ENCODE assay signal across 31 mouse cellular contexts in the genomic region with DNA sequence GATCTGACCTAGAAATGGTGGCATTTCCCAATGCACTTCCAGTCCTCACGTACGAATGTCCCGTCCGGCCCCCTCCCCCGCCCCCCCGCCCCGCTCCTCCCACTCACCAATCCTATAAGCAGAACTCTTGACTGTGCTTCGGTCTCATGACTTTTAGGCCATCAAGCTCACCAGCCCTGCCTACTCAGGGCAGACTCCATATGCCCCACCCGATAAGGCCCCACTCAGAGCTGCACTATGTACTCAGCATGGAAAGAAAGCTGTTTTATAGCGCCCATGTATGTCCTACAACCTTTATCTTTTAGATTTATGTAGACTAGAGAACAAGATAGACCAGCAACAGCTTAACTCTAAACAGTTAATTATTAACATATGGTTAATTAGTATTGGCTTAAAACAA. TPM values are rescaled to one million over a fixed set of nuclear protein-coding genes. Genes with fewer than 3 reads are reported as not detected.
A peak's percentile ranks its signal among the peaks of the same experiment; 100 is the strongest.
DNase-seq lines count a peak whose midpoint lies in the region; ATAC-seq and TF ChIP-seq lines count a peak whose summit lies in the region.
"Had no signal": no experiment of that assay in that cellular context is flagged by ENCODE, and none has a peak within 500 bp of the region (broad histone marks: within the 10 kb centered on the region; RNA-seq: fewer than 3 reads in every experiment).

No protein-coding gene starts in this region.

- 69% methylated on average over 10 of the region's 10 CpGs for WGBS in kidney, embryonic 14.5 days
- 68% methylated on average over 10 of the region's 10 CpGs for WGBS in liver, postnatal 0 days (ENCODE audit: insufficient replicate concordance)
- 80% methylated on average over 10 of the region's 10 CpGs for WGBS in liver, embryonic 12.5 days (ENCODE audit: insufficient replicate concordance)
- WGBS in small intestine, adult 2 months: 22% methylated on average over 10 of the region's 10 CpGs

- H3K36me3 ChIP-seq in kidney, embryonic 14.5 days (ENCODE audit: control insufficient read depth, insufficient read depth, low read length): peaks cover 83% of the 10 kb centered on the region
- H3K36me3 ChIP-seq in liver, postnatal 0 days (replicated peaks; ENCODE audit: insufficient read depth, low read length): peaks cover 68% of the 10 kb centered on the region
- peaks cover 93% of the 10 kb centered on the region for H3K36me3 ChIP-seq in liver, embryonic 12.5 days
- H3K36me3 ChIP-seq in small intestine, adult 2 months (ENCODE audit: control insufficient read depth, insufficient read depth, low read length): peaks cover 77% of the 10 kb centered on the region

- no peak for DNase-seq in kidney, postnatal 4 days
- no peak for DNase-seq in liver, postnatal 0 days
- DNase-seq in cerebellum, adult 9-11 months: no peak
- DNase-seq in gastrocnemius, postnatal 36 days: no peak
- DNase-seq: adrenal gland, postnatal 10 days; cerebellum, adult 11 months; cerebellum, adult 9-10 months; embryo, embryonic 11 days; gastrocnemius, postnatal 14 days; heart, adult 18-20 months; heart, postnatal 4 days; layer of hippocampus, adult 9-11 months; retina, postnatal 1 day; right cerebral cortex, postnatal 14 days; spleen, adult 18-20 months; thymus, postnatal 25 days had no signal

- no peak overlapping the region for H3K4me3 ChIP-seq in kidney, embryonic 14.5 days (ENCODE audit: low read length)
- no peak overlapping the region for H3K4me3 ChIP-seq in liver, postnatal 0 days (ENCODE audit: low read depth, low read length)
- no peak overlapping the region for H3K4me3 ChIP-seq in liver, embryonic 12.5 days
- no peak overlapping the region for H3K4me3 ChIP-seq in small intestine, adult 2 months (ENCODE audit: low read depth, low read length)
- H3K4me3 ChIP-seq: embryonic facial prominence, embryonic 12.5 days; heart, embryonic 12.5 days; hindbrain, embryonic 13.5 days; limb, embryonic 12.5 days; midbrain, embryonic 10.5 days; midbrain, embryonic 15.5 days; neural tube, embryonic 15.5 days had no signal

- no peak overlapping the region for H3K9ac ChIP-seq in kidney, embryonic 14.5 days (ENCODE audit: low read depth, low read length)
- no peak overlapping the region for H3K9ac ChIP-seq in liver, postnatal 0 days (replicated peaks)
- H3K9ac ChIP-seq in liver, embryonic 12.5 days: no peak overlapping the region
- H3K9ac ChIP-seq: embryonic facial prominence, embryonic 12.5 days; heart, embryonic 12.5 days; hindbrain, embryonic 13.5 days; limb, embryonic 12.5 days; lung, embryonic 14.5 days; midbrain, embryonic 15.5 days; neural tube, embryonic 15.5 days had no signal

- H3K27me3 ChIP-seq in kidney, embryonic 14.5 days (ENCODE audit: control insufficient read depth, insufficient read depth, low read length): no peaks in the 10 kb centered on the region
- no peaks in the 10 kb centered on the region for H3K27me3 ChIP-seq in liver, postnatal 0 days (ENCODE audit: insufficient read depth, low read length)
- no peaks in the 10 kb centered on the region for H3K27me3 ChIP-seq in liver, embryonic 12.5 days (replicated peaks)
- no peaks in the 10 kb centered on the region for H3K27me3 ChIP-seq in small intestine, adult 2 months (ENCODE audit: control insufficient read depth, insufficient read depth, low read length)
- H3K27me3 ChIP-seq: embryonic facial prominence, embryonic 12.5 days; heart, embryonic 12.5 days; hindbrain, embryonic 13.5 days; limb, embryonic 12.5 days; midbrain, embryonic 15.5 days; neural tube, embryonic 15.5 days; Patski had no signal

- TF ChIP-seq EP300 in liver, postnatal 0 days (IDR thresholded peaks at IDR 0.05; ENCODE audit: low read depth): no peak

- peaks cover 3% of the 10 kb centered on the region; the same call in 1 of the 2 replicates for H3K9me3 ChIP-seq in kidney, embryonic 14.5 days (ENCODE audit: control insufficient read depth, low read length)
- 0 out of 2 replicates have a peak, but pooled peaks cover 3% of the 10 kb centered on the region for H3K9me3 ChIP-seq in liver, postnatal 0 days (ENCODE audit: low read length)
- H3K9me3 ChIP-seq in liver, embryonic 12.5 days (replicated peaks): peaks cover 4% of the 10 kb centered on the region; the same call in 1 of the 2 replicates
- H3K9me3 ChIP-seq: hindbrain, embryonic 13.5 days; midbrain, embryonic 15.5 days; neural tube, embryonic 15.5 days had no signal

- TF ChIP-seq CTCF in liver, postnatal 0 days (IDR thresholded peaks at IDR 0.05; ENCODE audit: low read depth): no peak
- no peak for TF ChIP-seq CTCF in small intestine, adult 2 months (IDR thresholded peaks at IDR 0.05; ENCODE audit: extremely low read depth, insufficient read length, insufficient replicate concordance, low read depth, low read length)

- no peak for TF ChIP-seq POLR2A in small intestine, adult 2 months (IDR thresholded peaks at IDR 0.05; ENCODE audit: low read depth, low read length)

- no peak overlapping the region for H3K4me2 ChIP-seq in kidney, embryonic 14.5 days (replicated peaks; ENCODE audit: low read depth, low read length)
- no peak overlapping the region for H3K4me2 ChIP-seq in liver, postnatal 0 days (ENCODE audit: low read depth, low read length)
- H3K4me2 ChIP-seq in liver, embryonic 12.5 days: no peak overlapping the region
- H3K4me2 ChIP-seq: embryonic facial prominence, embryonic 12.5 days; heart, embryonic 12.5 days; hindbrain, embryonic 13.5 days; limb, embryonic 12.5 days; lung, embryonic 14.5 days; midbrain, embryonic 15.5 days; neural tube, embryonic 15.5 days had no signal

- no peak overlapping the region; the same call in 1 of the 2 replicates for H3K27ac ChIP-seq in kidney, embryonic 14.5 days (ENCODE audit: low read depth, low read length)
- 0 out of 2 replicates have a peak overlapping the region, but pooled peaks have one; percentile 19 for H3K27ac ChIP-seq in liver, postnatal 0 days (ENCODE audit: low read depth)
- H3K27ac ChIP-seq in liver, embryonic 12.5 days: no peak overlapping the region
- peak overlapping the region; percentile 68 for H3K27ac ChIP-seq in small intestine, adult 2 months (ENCODE audit: insufficient read depth, low read depth, low read length)
- H3K27ac ChIP-seq: embryonic facial prominence, embryonic 12.5 days; hindbrain, embryonic 13.5 days; limb, embryonic 12.5 days; midbrain, embryonic 10.5 days; midbrain, embryonic 15.5 days; neural tube, embryonic 15.5 days had no signal

- H3K4me1 ChIP-seq in kidney, embryonic 14.5 days (ENCODE audit: control insufficient read depth, insufficient read depth, low read length): no peaks in the 10 kb centered on the region
- peaks cover 5% of the 10 kb centered on the region for H3K4me1 ChIP-seq in liver, postnatal 0 days (ENCODE audit: insufficient read depth)
- H3K4me1 ChIP-seq in liver, embryonic 12.5 days: peaks cover 17% of the 10 kb centered on the region; the same call in 1 of the 2 replicates
- H3K4me1 ChIP-seq in small intestine, adult 2 months (ENCODE audit: control insufficient read depth, insufficient read depth, insufficient read length, low read length): peaks cover 31% of the 10 kb centered on the region; the same call in 1 of the 2 replicates
- H3K4me1 ChIP-seq: embryonic facial prominence, embryonic 12.5 days; heart, embryonic 12.5 days; hindbrain, embryonic 13.5 days; limb, embryonic 12.5 days; midbrain, embryonic 10.5 days; midbrain, embryonic 15.5 days; neural tube, embryonic 15.5 days had no signal

- 0 out of 2 replicates have a peak, but pooled peaks have one; percentile 48 for ATAC-seq in kidney, embryonic 14.5 days (ENCODE audit: low FRiP score, low TSS enrichment)
- peak; percentile 61 for ATAC-seq in liver, postnatal 0 days
- ATAC-seq in liver, embryonic 12.5 days: no peak
- ATAC-seq: forebrain, embryonic 14.5 days; midbrain, embryonic 15.5 days; Patski had no signal

- intact Hi-C loops in gastrocnemius, postnatal 36 days (cut with DNase I): no loop called here

RNA-seq across cellular contexts. Expression of a gene that starts 9.2 kb away (rescaled TPM):
- polyA plus RNA-seq in kidney, embryonic 14.5 days (2014; fragmentation: Nextera tagmentation; extraction: Ambion mirVana): 493 and 617 TPM in 2 replicates
- 228 and 231 TPM in 2 replicates for polyA plus RNA-seq in liver, postnatal 0 days (2015; fragmentation: Nextera tagmentation; extraction: Ambion mirVana)
- polyA plus RNA-seq in liver, embryonic 12.5 days (2016; fragmentation: Nextera tagmentation; extraction: Ambion mirVana): 278 and 288 TPM in 2 replicates
- 67.4 and 181 TPM in 2 replicates for polyA plus RNA-seq in small intestine, adult 2 months (2012; rRNA removed)
- 10 to 100 TPM; 62.8 to 67.2 TPM for total RNA-seq in gastrocnemius, postnatal 36 days (2021)

RNA-seq across cellular contexts. Expression of a gene that starts 30.9 kb away (rescaled TPM):
- 0.70 and 1.0 TPM in 2 replicates for polyA plus RNA-seq in kidney, embryonic 14.5 days (2014; fragmentation: Nextera tagmentation; extraction: Ambion mirVana)
- polyA plus RNA-seq in liver, postnatal 0 days (2015; fragmentation: Nextera tagmentation; extraction: Ambion mirVana): 1.5 and 1.6 TPM in 2 replicates
- polyA plus RNA-seq in liver, embryonic 12.5 days (2016; fragmentation: Nextera tagmentation; extraction: Ambion mirVana): 0.39 and 0.51 TPM in 2 replicates
- polyA plus RNA-seq in small intestine, adult 2 months (2012; rRNA removed): 3.2 and 13.4 TPM in 2 replicates
- not detected for total RNA-seq in gastrocnemius, postnatal 36 days (2021)
- total RNA-seq: gastrocnemius, postnatal 14 days; heart, postnatal 4 days; megakaryocyte progenitor cell, adult 5-6 weeks; MEL had no signal
- polyA plus RNA-seq: forebrain, embryonic 14.5 days had no signal

Comparison
In these comparisons a context has a peak if more than half of its experiments do, and no peak if none do; other contexts are left out.
1. H3K27ac ChIP-seq: peak in liver, postnatal 0 days (single experiment) and small intestine, adult 2 months (single experiment); none in kidney, embryonic 14.5 days (single experiment) and liver, embryonic 12.5 days (single experiment).